Mouse (Mus musculus) A20 (cell line): ENCODE measurements around the gene Ppp4r1.
A peak's percentile ranks its signal among the peaks of the same experiment; 100 is the strongest.

Experiments
- DNase-seq: peaks from one replicate; pipeline ENCODE4 v3.0.0-alpha.2; 2011; ENCODE audit warnings: low read depth, low spot score

Gene Ppp4r1

GRCm38 (mm10) chr17:65782551-65783141 is at the start of gene Ppp4r1:
Gene Ppp4r1, plus strand, starts transcription at chr17:65782573.
- peak; percentile 76 for DNase-seq

- no peak for DNase-seq
These were observed 49.7 kb upstream of the Ppp4r1 start for GRCm38 (mm10) chr17:65732666-65733065.

GRCm38 (mm10) chr17:65735088-65735487 is 47.3 kb upstream of the Ppp4r1 start:
- no peak for DNase-seq

GRCm38 (mm10) chr17:65737175-65737574 is 45.2 kb upstream of the Ppp4r1 start:
- no peak for DNase-seq

GRCm38 (mm10) chr17:65737622-65738021 is 44.8 kb upstream of the Ppp4r1 start:
- no peak for DNase-seq

GRCm38 (mm10) chr17:65739874-65740725 is 42.3 kb upstream of the Ppp4r1 start:
- DNase-seq, result no peak

GRCm38 (mm10) chr17:65741565-65741964 is 40.8 kb upstream of the Ppp4r1 start:
- DNase-seq, result no peak

- no peak for DNase-seq
These were observed 40.0 kb upstream of the Ppp4r1 start for GRCm38 (mm10) chr17:65742245-65742905.

GRCm38 (mm10) chr17:65742969-65743368 is 39.4 kb upstream of the Ppp4r1 start:
- DNase-seq, result no peak

GRCm38 (mm10) chr17:65743664-65744330 is 38.6 kb upstream of the Ppp4r1 start:
- DNase-seq, result no peak

GRCm38 (mm10) chr17:65746314-65746713 is 36.1 kb upstream of the Ppp4r1 start:
- DNase-seq, result no peak

- DNase-seq, result no peak
These were observed 33.4 kb upstream of the Ppp4r1 start for GRCm38 (mm10) chr17:65748997-65749396.

GRCm38 (mm10) chr17:65749803-65750202 is 32.6 kb upstream of the Ppp4r1 start:
- DNase-seq, result no peak

GRCm38 (mm10) chr17:65750301-65750700 is 32.1 kb upstream of the Ppp4r1 start:
- peak; percentile 11 for DNase-seq

- no peak for DNase-seq
These were observed 29.2 kb upstream of the Ppp4r1 start for GRCm38 (mm10) chr17:65753130-65753529.

- DNase-seq, result peak; percentile 75
These were observed 26.5 kb upstream of the Ppp4r1 start for GRCm38 (mm10) chr17:65755857-65756256.

- no peak for DNase-seq
These were observed 25.2 kb upstream of the Ppp4r1 start for GRCm38 (mm10) chr17:65757150-65757549.

GRCm38 (mm10) chr17:65763221-65763620 is 19.2 kb upstream of the Ppp4r1 start:
- no peak for DNase-seq

GRCm38 (mm10) chr17:65768486-65768885 is 13.9 kb upstream of the Ppp4r1 start:
- no peak for DNase-seq

GRCm38 (mm10) chr17:65770982-65771915 is 11.1 kb upstream of the Ppp4r1 start:
- DNase-seq, result peak; percentile 51
